Mouse (Mus musculus): Measurements from ENCODE around the gene Obscn. TPM values are rescaled to one million over a fixed set of nuclear protein-coding genes. Genes with fewer than 3 reads are reported as not detected.

The Obscn gene
- polyA plus RNA-seq, 1 experiment, result 0.43 TPM

GRCm38 (mm10) chr11:59159099-59159498 lies 22.9 kb upstream of the Obscn start:
- H3K27ac ChIP-seq (ENCODE audit: insufficient read depth, low read length), result no peak overlapping the region
- H3K4me3 ChIP-seq (replicated peaks; ENCODE audit: insufficient read depth, low read depth, low read length), result no peak overlapping the region
- H3K4me1 ChIP-seq (ENCODE audit: control insufficient read depth, insufficient read depth, low read length), result no peaks in the 10 kb centered on the region; the same call in 1 of the 2 replicates
- no peak for DNase-seq
- no peaks in the 10 kb centered on the region for H3K27me3 ChIP-seq (ENCODE audit: control insufficient read depth, insufficient read depth, low read length)
- no peak for TF ChIP-seq POLR2A (IDR thresholded peaks at IDR 0.05; ENCODE audit: borderline replicate concordance, insufficient read depth, low read length)
- 88% methylated on average over 13 of the region's 13 CpGs for WGBS

DNA sequence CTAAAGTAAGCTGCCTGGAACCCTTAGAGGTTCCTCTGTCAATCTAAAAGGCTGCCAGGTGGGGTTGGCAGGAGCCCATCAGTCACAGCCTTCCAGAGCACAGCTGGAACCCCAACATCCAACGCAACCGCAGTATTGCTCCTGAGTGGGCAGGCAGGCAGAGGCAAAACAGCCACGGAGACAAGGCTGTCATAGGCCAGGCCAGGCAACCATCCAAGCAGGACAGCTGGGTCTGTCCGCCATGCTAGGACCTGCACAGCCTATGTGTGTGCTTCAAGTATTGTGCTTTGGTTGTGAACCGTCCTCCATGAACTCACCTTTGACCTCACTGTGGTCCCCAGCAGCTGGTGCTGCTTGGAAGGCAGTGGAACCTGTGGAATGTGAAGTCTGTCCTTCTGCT lies 19.7 kb upstream of the Obscn start:
- no peaks in the 10 kb centered on the region for H3K4me1 ChIP-seq (ENCODE audit: control insufficient read depth, insufficient read depth, low read length)
- DNase-seq, result no peak
- H3K27me3 ChIP-seq (ENCODE audit: control insufficient read depth, insufficient read depth, low read length), result no peaks in the 10 kb centered on the region; the same call in 1 of the 2 replicates
- H3K4me3 ChIP-seq (replicated peaks; ENCODE audit: insufficient read depth, low read depth, low read length), result no peak overlapping the region
- TF ChIP-seq CTCF (IDR thresholded peaks at IDR 0.05; ENCODE audit: borderline replicate concordance, insufficient read depth, low read depth, low read length), result no peak
- no peak for TF ChIP-seq POLR2A (IDR thresholded peaks at IDR 0.05; ENCODE audit: borderline replicate concordance, insufficient read depth, low read length)
- H3K27ac ChIP-seq (ENCODE audit: insufficient read depth, low read length), result no peak overlapping the region
- 30% methylated on average over 5 of the region's 5 CpGs for WGBS

GRCm38 (mm10) chr11:59154220-59154619 lies 18.0 kb upstream of the Obscn start:
- no peak overlapping the region for H3K4me3 ChIP-seq (replicated peaks; ENCODE audit: insufficient read depth, low read depth, low read length)
- H3K27ac ChIP-seq (ENCODE audit: insufficient read depth, low read length), result no peak overlapping the region
- DNase-seq, result no peak
- TF ChIP-seq POLR2A (IDR thresholded peaks at IDR 0.05; ENCODE audit: borderline replicate concordance, insufficient read depth, low read length) (no peak), CTCF (IDR thresholded peaks at IDR 0.05; ENCODE audit: borderline replicate concordance, insufficient read depth, low read depth, low read length) (no peak)
- H3K27me3 ChIP-seq (ENCODE audit: control insufficient read depth, insufficient read depth, low read length), result no peaks in the 10 kb centered on the region; the same call in 1 of the 2 replicates
- no peaks in the 10 kb centered on the region for H3K4me1 ChIP-seq (ENCODE audit: control insufficient read depth, insufficient read depth, low read length)
- 90% methylated on average over 7 of the region's 7 CpGs for WGBS

DNA sequence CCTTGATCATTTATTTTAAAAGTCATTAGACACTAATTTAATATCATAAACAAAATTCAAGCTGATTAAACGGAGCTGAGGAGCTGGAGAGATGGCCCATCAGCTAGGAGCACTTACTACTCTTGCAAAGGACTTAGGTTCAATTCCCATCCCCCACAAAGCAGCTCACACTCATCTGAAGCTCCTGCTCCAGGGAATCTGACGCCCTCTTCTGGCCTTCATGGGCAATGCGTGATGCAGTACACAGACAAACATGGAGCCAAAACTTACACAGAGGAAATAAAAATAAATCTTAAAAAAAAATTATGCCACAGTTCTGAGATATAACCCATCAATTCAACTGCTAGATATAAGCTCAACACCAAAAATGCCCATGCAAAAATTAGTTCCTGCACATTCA lies 15.5 kb upstream of the Obscn start:
- Histone ChIP-seq H3K4me3 (replicated peaks; ENCODE audit: insufficient read depth, low read depth, low read length) (no peak overlapping the region), H3K4me1 (ENCODE audit: control insufficient read depth, insufficient read depth, low read length) (no peaks in the 10 kb centered on the region), H3K27ac (ENCODE audit: insufficient read depth, low read length) (no peak overlapping the region), H3K27me3 (ENCODE audit: control insufficient read depth, insufficient read depth, low read length) (no peaks in the 10 kb centered on the region; the same call in 1 of the 2 replicates)
- WGBS, result 34% methylated on average over 3 of the region's 3 CpGs
- TF ChIP-seq POLR2A (IDR thresholded peaks at IDR 0.05; ENCODE audit: borderline replicate concordance, insufficient read depth, low read length) (no peak), CTCF (IDR thresholded peaks at IDR 0.05; ENCODE audit: borderline replicate concordance, insufficient read depth, low read depth, low read length) (no peak)
- DNase-seq, result no peak

- no peak overlapping the region for H3K27ac ChIP-seq (ENCODE audit: insufficient read depth, low read length)
- H3K4me3 ChIP-seq (replicated peaks; ENCODE audit: insufficient read depth, low read depth, low read length), result no peak overlapping the region
- no peaks in the 10 kb centered on the region for H3K4me1 ChIP-seq (ENCODE audit: control insufficient read depth, insufficient read depth, low read length)
- no peak for DNase-seq
- TF ChIP-seq POLR2A (IDR thresholded peaks at IDR 0.05; ENCODE audit: borderline replicate concordance, insufficient read depth, low read length) (no peak), CTCF (IDR thresholded peaks at IDR 0.05; ENCODE audit: borderline replicate concordance, insufficient read depth, low read depth, low read length) (no peak)
- no peaks in the 10 kb centered on the region; the same call in 1 of the 2 replicates for H3K27me3 ChIP-seq (ENCODE audit: control insufficient read depth, insufficient read depth, low read length)
- WGBS, result 39% methylated on average over 3 of the region's 3 CpGs
These were observed 13.1 kb upstream of the Obscn start for GRCm38 (mm10) chr11:59149302-59149701.

GRCm38 (mm10) chr11:59142962-59143361 lies 6.8 kb upstream of the Obscn start:
- H3K27me3 ChIP-seq (ENCODE audit: control insufficient read depth, insufficient read depth, low read length), result no peaks in the 10 kb centered on the region
- no peak overlapping the region for H3K27ac ChIP-seq (ENCODE audit: insufficient read depth, low read length)
- H3K4me1 ChIP-seq (ENCODE audit: control insufficient read depth, insufficient read depth, low read length), result no peaks in the 10 kb centered on the region
- no peak for DNase-seq
- no peak overlapping the region for H3K4me3 ChIP-seq (replicated peaks; ENCODE audit: insufficient read depth, low read depth, low read length)
- 79% methylated on average over 5 of the region's 5 CpGs for WGBS
- TF ChIP-seq POLR2A (IDR thresholded peaks at IDR 0.05; ENCODE audit: borderline replicate concordance, insufficient read depth, low read length) (no peak), CTCF (IDR thresholded peaks at IDR 0.05; ENCODE audit: borderline replicate concordance, insufficient read depth, low read depth, low read length) (no peak)

- Histone ChIP-seq H3K27ac (ENCODE audit: insufficient read depth, low read length) (no peak overlapping the region), H3K27me3 (ENCODE audit: control insufficient read depth, insufficient read depth, low read length) (no peaks in the 10 kb centered on the region), H3K4me3 (replicated peaks; ENCODE audit: insufficient read depth, low read depth, low read length) (no peak overlapping the region), H3K4me1 (ENCODE audit: control insufficient read depth, insufficient read depth, low read length) (no peaks in the 10 kb centered on the region)
- DNase-seq, result no peak
- WGBS, result 9% methylated on average over 14 of the region's 14 CpGs
- TF ChIP-seq POLR2A (IDR thresholded peaks at IDR 0.05; ENCODE audit: borderline replicate concordance, insufficient read depth, low read length), result no peak
- no peak for TF ChIP-seq CTCF (IDR thresholded peaks at IDR 0.05; ENCODE audit: borderline replicate concordance, insufficient read depth, low read depth, low read length)
These were observed 5.7 kb upstream of the Obscn start for GRCm38 (mm10) chr11:59141772-59142370.
